Mouse (Mus musculus) ovary, adult 10 weeks (tissue): ENCODE data around the gene Gdf7. TPM values are rescaled to one million over a fixed set of nuclear protein-coding genes. Genes with fewer than 3 reads are reported as not detected.

Source experiments
- polyA plus RNA-seq: library from polyadenylated mRNA; stranded (reverse); fragments of 350-450 nt; fragmentation: Illumina TruSeq; extraction: RNeasy Lipid Tissue Mini Kit (QIAGEN cat#74804); gene quantifications from one replicate; pipeline ENCODE4 v1.2.3, GENCODE M21; 2014

The Gdf7 gene
- not detected for polyA plus RNA-seq

DNA sequence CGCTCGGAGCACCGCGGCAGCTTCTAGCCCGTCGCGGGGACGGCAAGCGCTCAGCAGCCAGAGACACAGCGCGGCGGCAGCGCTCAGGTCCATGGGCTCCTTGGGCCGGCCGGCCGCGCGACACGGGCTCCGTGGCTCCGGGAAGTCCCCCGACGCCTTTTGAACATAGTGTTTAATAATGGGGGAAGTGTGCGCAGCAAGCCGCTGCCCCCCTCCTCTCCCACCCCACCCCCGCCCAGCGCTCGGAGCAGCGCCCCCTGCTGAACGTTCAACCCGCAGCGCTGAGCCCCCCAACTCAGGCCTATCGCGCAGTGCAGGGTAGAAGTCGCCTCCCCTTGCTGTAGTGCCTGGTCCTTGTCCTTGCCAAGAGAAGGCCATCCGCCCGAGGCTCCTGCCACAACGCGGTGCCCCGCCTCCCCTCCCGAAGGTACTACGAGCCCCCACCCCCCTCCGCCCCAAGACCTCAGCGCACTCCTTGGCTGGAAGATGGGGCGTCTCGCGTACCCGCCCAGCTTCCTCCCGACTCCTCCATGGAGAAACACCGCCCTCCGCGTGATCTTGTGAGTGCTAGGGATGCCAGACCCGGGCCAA, at the start of gene Gdf7:
TSS of gene Gdf7 (minus strand) at position 114 of the 591 bp plus-strand sequence.

DNA sequence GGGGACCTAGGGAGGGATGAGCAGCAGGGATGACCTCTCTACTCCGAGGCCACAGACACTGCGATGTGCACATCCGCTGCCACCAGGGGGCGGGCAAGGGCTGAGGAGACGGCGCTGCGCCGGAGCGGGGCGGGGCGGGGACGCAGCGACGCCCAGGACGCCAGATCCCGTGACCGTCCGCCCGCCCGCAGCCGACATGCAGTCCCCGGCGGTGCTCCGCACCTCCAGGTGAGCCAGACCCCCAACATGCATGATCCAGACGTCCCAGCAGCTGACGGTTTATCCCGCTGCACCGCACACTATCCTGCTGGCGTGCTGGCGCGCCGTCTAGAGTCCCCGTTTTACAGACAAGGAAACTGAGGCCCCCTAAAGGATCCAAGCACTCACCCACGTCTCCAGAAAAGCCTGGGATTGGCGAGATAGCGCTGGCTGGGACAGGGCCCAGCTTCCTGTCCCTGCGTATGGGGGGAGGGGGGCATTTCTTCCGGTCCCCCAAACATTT, 11.6 kb upstream of the Gdf7 start, which contains the start of gene Hs1bp3:
TSS of gene Hs1bp3 (plus strand) at position 163 of the 502 bp plus-strand sequence.

Other genes starting within 250 kb of the Gdf7 start
- gene Ldah, start 93.8 kb downstream of the Gdf7 start, polyA plus RNA-seq: 45.3 TPM
- 2.6 TPM for gene Hs1bp3, start 11.5 kb upstream of the Gdf7 start, polyA plus RNA-seq
- 92.5 TPM for gene Rhob, start 198.1 kb upstream of the Gdf7 start, polyA plus RNA-seq